Mouse (Mus musculus): ENCODE data around the gene Polg.

- TF ChIP-seq E2F4 (IDR thresholded peaks at IDR 0.05; ENCODE audit: insufficient read depth) (no peak), POLR2AphosphoS2 (IDR thresholded peaks at IDR 0.05; ENCODE audit: insufficient read length, low read depth) (no peak), USF1 (IDR thresholded peaks at IDR 0.05; ENCODE audit: low read depth) (no peak), POLR2A (IDR thresholded peaks at IDR 0.05; ENCODE audit: insufficient read length, low read depth) (no peak), TCF12 (IDR thresholded peaks at IDR 0.05; ENCODE audit: insufficient read depth, poor library complexity, severe bottlenecking) (no peak), CEBPB (IDR thresholded peaks at IDR 0.05; ENCODE audit: insufficient read depth, poor library complexity, severe bottlenecking) (no peak), REST (IDR thresholded peaks at IDR 0.05; ENCODE audit: insufficient read depth, insufficient read length) (no peak), MAX (IDR thresholded peaks at IDR 0.05; ENCODE audit: low read depth) (no peak), MYOG (IDR thresholded peaks at IDR 0.05; ENCODE audit: control insufficient read depth in 1 of 3, insufficient read depth in 1 of 3, insufficient read length in 2 of 3, low read depth in 2 of 3) (no peak), MYOD1 (IDR thresholded peaks at IDR 0.05; ENCODE audit: control insufficient read depth in 1 of 3, insufficient read length in 2 of 3, low read depth in 2 of 3) (no peak), SRF (IDR thresholded peaks at IDR 0.05; ENCODE audit: control insufficient read depth, insufficient read length, low read depth) (no peak), TCF3 (IDR thresholded peaks at IDR 0.05; ENCODE audit: insufficient read length, low read depth) (no peak)
These were observed 20.4 kb upstream of the Polg start for GRCm38 (mm10) chr7:79486528-79486927.
